In the genomic region with DNA sequence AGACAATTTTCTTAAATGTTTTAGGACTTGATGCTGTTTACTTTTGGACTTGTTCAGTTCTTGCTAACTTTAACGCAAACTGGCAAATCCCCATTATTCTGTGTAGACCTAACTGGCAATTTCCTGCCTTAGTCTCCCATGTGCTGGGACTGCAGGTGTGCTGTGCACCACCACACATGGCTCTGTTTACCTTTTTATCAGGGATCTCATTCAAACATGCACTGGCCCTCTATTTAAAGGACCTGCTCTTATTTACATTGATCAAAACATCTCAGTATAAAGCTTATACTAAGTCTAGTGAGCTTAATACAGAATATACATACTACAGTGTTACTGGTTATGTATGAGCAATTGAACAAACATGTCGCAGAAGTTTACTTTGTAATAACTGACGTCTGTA, we compare ENCODE assay signal across 18 mouse cellular contexts.
DNase-seq lines count a peak whose midpoint lies in the region; ATAC-seq and TF ChIP-seq lines count a peak whose summit lies in the region.
"Had no signal": no experiment of that assay in that cellular context is flagged by ENCODE, and none has a peak within 500 bp of the region (broad histone marks: within the 10 kb centered on the region; RNA-seq: fewer than 3 reads in every experiment).

No protein-coding gene starts in this region.

- H3K4me3 ChIP-seq in stomach, embryonic 14.5 days (ENCODE audit: low read depth, low read length) = no peak overlapping the region
- no peak overlapping the region for H3K4me3 ChIP-seq in stomach, embryonic 15.5 days (replicated peaks)
- no peak overlapping the region for H3K4me3 ChIP-seq in stomach, postnatal 0 days (ENCODE audit: low read depth, low read length)
- H3K4me3 ChIP-seq: embryonic facial prominence, embryonic 10.5 days; embryonic facial prominence, embryonic 12.5 days; forebrain, embryonic 13.5 days; forebrain, embryonic 15.5 days had no signal

- H3K36me3 ChIP-seq in stomach, embryonic 14.5 days (ENCODE audit: control insufficient read depth, insufficient read depth, low read length) = no peaks in the 10 kb centered on the region
- H3K36me3 ChIP-seq in stomach, embryonic 15.5 days = no peaks in the 10 kb centered on the region
- no peaks in the 10 kb centered on the region for H3K36me3 ChIP-seq in stomach, postnatal 0 days (ENCODE audit: control insufficient read depth, insufficient read depth, low read length)
- H3K36me3 ChIP-seq: embryonic facial prominence, embryonic 10.5 days; embryonic facial prominence, embryonic 12.5 days; forebrain, embryonic 15.5 days had no signal

- H3K9ac ChIP-seq in stomach, embryonic 14.5 days (replicated peaks; ENCODE audit: low read depth, low read length) = no peak overlapping the region
- no peak overlapping the region for H3K9ac ChIP-seq in stomach, embryonic 15.5 days
- H3K9ac ChIP-seq in stomach, postnatal 0 days (ENCODE audit: low read length) = no peak overlapping the region
- H3K9ac ChIP-seq: embryonic facial prominence, embryonic 12.5 days; forebrain, embryonic 13.5 days; forebrain, embryonic 15.5 days; forebrain, postnatal 0 days had no signal

- H3K27ac ChIP-seq in stomach, embryonic 14.5 days (ENCODE audit: low read length) = no peak overlapping the region
- no peak overlapping the region for H3K27ac ChIP-seq in stomach, embryonic 15.5 days
- no peak overlapping the region for H3K27ac ChIP-seq in stomach, postnatal 0 days (replicated peaks)
- H3K27ac ChIP-seq: embryonic facial prominence, embryonic 10.5 days; embryonic facial prominence, embryonic 12.5 days; forebrain, embryonic 13.5 days; forebrain, embryonic 15.5 days had no signal

- WGBS in stomach, embryonic 14.5 days = 28% methylated on average over 3 of the region's 3 CpGs
- WGBS in stomach, embryonic 15.5 days = 31% methylated on average over 3 of the region's 3 CpGs
- WGBS in stomach, postnatal 0 days = 20% methylated on average over 3 of the region's 3 CpGs

- peak; percentile 76 for ATAC-seq in stomach, embryonic 14.5 days (ENCODE audit: insufficient number of reproducible peaks, insufficient read depth, low FRiP score, low read depth)
- peak; percentile 82; the same call in 1 of the 2 replicates for ATAC-seq in stomach, embryonic 15.5 days (ENCODE audit: insufficient read depth, low FRiP score, low read depth)
- ATAC-seq in stomach, postnatal 0 days (ENCODE audit: low FRiP score, low TSS enrichment) = peak; percentile 47; the same call in 1 of the 2 replicates
- ATAC-seq: forebrain, embryonic 13.5 days; forebrain, embryonic 15.5 days; forebrain, postnatal 0 days had no signal

- no peak overlapping the region for H3K4me2 ChIP-seq in stomach, embryonic 14.5 days (replicated peaks; ENCODE audit: low read depth, low read length)
- no peak overlapping the region for H3K4me2 ChIP-seq in stomach, embryonic 15.5 days
- H3K4me2 ChIP-seq in stomach, postnatal 0 days (replicated peaks; ENCODE audit: low read depth) = no peak overlapping the region
- H3K4me2 ChIP-seq: embryonic facial prominence, embryonic 12.5 days; forebrain, embryonic 13.5 days; forebrain, embryonic 15.5 days had no signal

- H3K4me1 ChIP-seq in stomach, embryonic 14.5 days (ENCODE audit: control insufficient read depth, insufficient read depth, low read length) = no peaks in the 10 kb centered on the region
- H3K4me1 ChIP-seq in stomach, embryonic 15.5 days = no peaks in the 10 kb centered on the region
- no peaks in the 10 kb centered on the region for H3K4me1 ChIP-seq in stomach, postnatal 0 days (replicated peaks; ENCODE audit: control insufficient read depth, insufficient read depth)
- H3K4me1 ChIP-seq: embryonic facial prominence, embryonic 10.5 days; embryonic facial prominence, embryonic 12.5 days; forebrain, embryonic 13.5 days; forebrain, embryonic 15.5 days had no signal

- no peaks in the 10 kb centered on the region for H3K27me3 ChIP-seq in stomach, embryonic 14.5 days (ENCODE audit: control insufficient read depth, insufficient read depth, low read length)
- no peaks in the 10 kb centered on the region for H3K27me3 ChIP-seq in stomach, embryonic 15.5 days (replicated peaks)
- no peaks in the 10 kb centered on the region for H3K27me3 ChIP-seq in stomach, postnatal 0 days (ENCODE audit: control insufficient read depth, insufficient read depth, low read length)
- H3K27me3 ChIP-seq: embryonic facial prominence, embryonic 12.5 days; forebrain, embryonic 13.5 days; forebrain, embryonic 15.5 days had no signal

- no peaks in the 10 kb centered on the region for H3K9me3 ChIP-seq in stomach, embryonic 14.5 days (ENCODE audit: control insufficient read depth, low read depth, low read length)
- no peaks in the 10 kb centered on the region for H3K9me3 ChIP-seq in stomach, embryonic 15.5 days
- no peaks in the 10 kb centered on the region for H3K9me3 ChIP-seq in stomach, postnatal 0 days (ENCODE audit: control insufficient read depth, low read length)
- H3K9me3 ChIP-seq: embryonic facial prominence, embryonic 10.5 days; embryonic facial prominence, embryonic 12.5 days; forebrain, embryonic 13.5 days; forebrain, embryonic 15.5 days had no signal

- DNase-seq in stomach, postnatal 0 days (ENCODE audit: low spot score) = no peak
- DNase-seq in layer of hippocampus, postnatal 14 days (ENCODE audit: low spot score in 2 of 2) = no peak
- no peak for DNase-seq in kidney, adult 8-10 months
- DNase-seq: adrenal gland, adult 2 months; adrenal gland, postnatal 10 days; adrenal gland, postnatal 25 days; cerebellum, adult 11-12 months; cerebellum, adult 2 months; cerebellum, adult 9-10 months; cerebellum, postnatal 10 days; cerebellum, postnatal 25 days; forebrain, postnatal 0 days had no signal

- TF ChIP-seq EP300 in stomach, postnatal 0 days (optimal IDR thresholded peaks at IDR 0.05) = no peak

- no peak for TF ChIP-seq CTCF in stomach, postnatal 0 days (IDR thresholded peaks at IDR 0.05; ENCODE audit: low read depth)
